ENCODE assay signal across 25 mouse cellular contexts in genomic region chr1:40931374-40931773, GRCm38 (mm10).
A peak's percentile ranks its signal among the peaks of the same experiment; 100 is the strongest.
DNase-seq lines count a peak whose midpoint lies in the region; ATAC-seq and TF ChIP-seq lines count a peak whose summit lies in the region.
"Had no signal": no experiment of that assay in that cellular context is flagged by ENCODE, and none has a peak within 500 bp of the region (broad histone marks: within the 10 kb centered on the region; RNA-seq: fewer than 3 reads in every experiment).

No protein-coding gene starts in this region.

- no peak overlapping the region for H3K27ac ChIP-seq in kidney, embryonic 15.5 days
- no peak overlapping the region for H3K27ac ChIP-seq in lung, embryonic 14.5 days (ENCODE audit: low read depth)
- H3K27ac ChIP-seq in limb, embryonic 14.5 days (replicated peaks; ENCODE audit: low read depth, low read length), result no peak overlapping the region
- no peak overlapping the region for H3K27ac ChIP-seq in intestine, postnatal 0 days (ENCODE audit: low read depth, low read length)
- H3K27ac ChIP-seq: embryonic facial prominence, embryonic 13.5 days; heart, embryonic 10.5 days; heart, embryonic 15.5 days; limb, embryonic 15.5 days; liver, embryonic 13.5 days; midbrain, embryonic 10.5 days; neural tube, embryonic 13.5 days had no signal

- no peaks in the 10 kb centered on the region for H3K27me3 ChIP-seq in kidney, embryonic 15.5 days
- H3K27me3 ChIP-seq in lung, embryonic 14.5 days (ENCODE audit: insufficient read depth, low read length), result no peaks in the 10 kb centered on the region
- H3K27me3 ChIP-seq in limb, embryonic 14.5 days (ENCODE audit: control insufficient read depth, insufficient read depth, low read length), result no peaks in the 10 kb centered on the region
- no peaks in the 10 kb centered on the region for H3K27me3 ChIP-seq in intestine, postnatal 0 days (replicated peaks; ENCODE audit: control insufficient read depth, insufficient read depth, low read length)
- H3K27me3 ChIP-seq: CH12.LX; embryonic facial prominence, embryonic 13.5 days; heart, embryonic 15.5 days; limb, embryonic 15.5 days; liver, embryonic 13.5 days; neural tube, embryonic 13.5 days had no signal

- no peaks in the 10 kb centered on the region for H3K36me3 ChIP-seq in kidney, embryonic 15.5 days
- H3K36me3 ChIP-seq in lung, embryonic 14.5 days (ENCODE audit: insufficient read depth), result no peaks in the 10 kb centered on the region
- H3K36me3 ChIP-seq in limb, embryonic 14.5 days (ENCODE audit: control insufficient read depth, insufficient read depth, low read length), result no peaks in the 10 kb centered on the region
- H3K36me3 ChIP-seq in intestine, postnatal 0 days (ENCODE audit: control insufficient read depth, insufficient read depth), result no peaks in the 10 kb centered on the region
- H3K36me3 ChIP-seq: embryonic facial prominence, embryonic 13.5 days; heart, embryonic 10.5 days; heart, embryonic 15.5 days; limb, embryonic 15.5 days; liver, embryonic 13.5 days; midbrain, embryonic 10.5 days; neural tube, embryonic 13.5 days had no signal

- no peak for TF ChIP-seq POLR2A in lung, adult 2 months (IDR thresholded peaks at IDR 0.05; ENCODE audit: borderline replicate concordance, extremely low read depth, low read depth, low read length)
- TF ChIP-seq POLR2A in limb, embryonic 14.5 days (IDR thresholded peaks at IDR 0.05; ENCODE audit: borderline replicate concordance, extremely low read depth, insufficient read depth, insufficient read length), result no peak

- 41% methylated on average over 5 of the region's 5 CpGs for WGBS in kidney, embryonic 15.5 days
- WGBS in lung, embryonic 14.5 days, result 51% methylated on average over 5 of the region's 5 CpGs
- 70% methylated on average over 5 of the region's 5 CpGs for WGBS in lung, adult 2 months
- WGBS in limb, embryonic 14.5 days, result 52% methylated on average over 5 of the region's 5 CpGs
- WGBS in intestine, postnatal 0 days, result 79% methylated on average over 5 of the region's 5 CpGs

- TF ChIP-seq CTCF in lung, embryonic 14.5 days (IDR thresholded peaks at IDR 0.05; ENCODE audit: low read depth), result no peak
- TF ChIP-seq CTCF in lung, adult 2 months (IDR thresholded peaks at IDR 0.05; ENCODE audit: insufficient read depth, low read length), result no peak
- TF ChIP-seq CTCF in intestine, postnatal 0 days (IDR thresholded peaks at IDR 0.05; ENCODE audit: low read depth), result no peak

- H3K4me1 ChIP-seq in kidney, embryonic 15.5 days, result 0 out of 2 replicates have a peak, but pooled peaks cover 5% of the 10 kb centered on the region
- H3K4me1 ChIP-seq in lung, embryonic 14.5 days (ENCODE audit: insufficient read depth), result no peaks in the 10 kb centered on the region
- H3K4me1 ChIP-seq in lung, adult 2 months (ENCODE audit: control insufficient read depth, insufficient read depth, low read length), result no peaks in the 10 kb centered on the region
- H3K4me1 ChIP-seq in limb, embryonic 14.5 days (ENCODE audit: control insufficient read depth, insufficient read depth, low read length), result no peaks in the 10 kb centered on the region
- H3K4me1 ChIP-seq in intestine, postnatal 0 days (replicated peaks; ENCODE audit: control insufficient read depth, insufficient read depth, low read length), result no peaks in the 10 kb centered on the region
- H3K4me1 ChIP-seq: heart, embryonic 10.5 days; heart, embryonic 15.5 days; limb, embryonic 15.5 days; liver, embryonic 13.5 days; midbrain, embryonic 10.5 days; neural tube, embryonic 13.5 days had no signal

- no peak overlapping the region for H3K4me3 ChIP-seq in kidney, embryonic 15.5 days (replicated peaks)
- H3K4me3 ChIP-seq in lung, embryonic 14.5 days (ENCODE audit: low read depth, low read length), result no peak overlapping the region
- H3K4me3 ChIP-seq in lung, adult 2 months (replicated peaks; ENCODE audit: extremely low read depth, low read depth, low read length), result no peak overlapping the region
- H3K4me3 ChIP-seq in limb, embryonic 14.5 days (replicated peaks; ENCODE audit: low read length), result no peak overlapping the region
- H3K4me3 ChIP-seq in intestine, postnatal 0 days (ENCODE audit: low read depth, low read length), result no peak overlapping the region
- H3K4me3 ChIP-seq: embryonic facial prominence, embryonic 13.5 days; erythroblast, embryonic 14.5 days; heart, embryonic 10.5 days; heart, embryonic 15.5 days; limb, embryonic 15.5 days; liver, embryonic 13.5 days; midbrain, embryonic 10.5 days; neural tube, embryonic 13.5 days had no signal

- H3K9me3 ChIP-seq in kidney, embryonic 15.5 days (replicated peaks), result no peaks in the 10 kb centered on the region
- no peaks in the 10 kb centered on the region for H3K9me3 ChIP-seq in lung, embryonic 14.5 days (ENCODE audit: low read depth, low read length)
- H3K9me3 ChIP-seq in limb, embryonic 14.5 days (ENCODE audit: control insufficient read depth, low read length), result no peaks in the 10 kb centered on the region
- no peaks in the 10 kb centered on the region for H3K9me3 ChIP-seq in intestine, postnatal 0 days (ENCODE audit: control insufficient read depth)
- H3K9me3 ChIP-seq: embryonic facial prominence, embryonic 13.5 days; heart, embryonic 10.5 days; heart, embryonic 15.5 days; limb, embryonic 15.5 days; liver, embryonic 13.5 days; midbrain, embryonic 10.5 days; neural tube, embryonic 13.5 days had no signal

- no peak overlapping the region for H3K9ac ChIP-seq in kidney, embryonic 15.5 days
- H3K9ac ChIP-seq in lung, embryonic 14.5 days, result no peak overlapping the region
- H3K9ac ChIP-seq in limb, embryonic 14.5 days (ENCODE audit: low read depth, low read length, severe bottlenecking), result no peak overlapping the region
- H3K9ac ChIP-seq in intestine, postnatal 0 days (ENCODE audit: low read depth, low read length), result no peak overlapping the region
- H3K9ac ChIP-seq: embryonic facial prominence, embryonic 13.5 days; heart, embryonic 15.5 days; limb, embryonic 15.5 days; liver, embryonic 13.5 days; neural tube, embryonic 13.5 days had no signal

- ATAC-seq in cerebellum, adult (ENCODE audit: insufficient number of reproducible peaks, low FRiP score, low TSS enrichment), result no peak
- ATAC-seq in kidney, embryonic 15.5 days (replicated peaks; ENCODE audit: low FRiP score), result peak; percentile 62; the same call in 1 of the 2 replicates
- no peak for ATAC-seq in lung, embryonic 14.5 days (ENCODE audit: insufficient read depth)
- peak; percentile 79 for ATAC-seq in limb, embryonic 14.5 days (ENCODE audit: low FRiP score, low read depth)
- no peak for ATAC-seq in intestine, postnatal 0 days
- ATAC-seq: activated CD4-positive, CD25-positive, alpha-beta regulatory T cell, adult 4 months; forebrain, embryonic 16.5 days; hindbrain, embryonic 16.5 days had no signal

- DNase-seq in cerebellum, adult 9-11 months, result peak; percentile 4
- no peak for DNase-seq in kidney, adult 8-10 months
- DNase-seq in lung, embryonic 14.5 days, result peak; percentile 48
- DNase-seq in lung, adult 2 months, result no peak
- peak; percentile 31 for DNase-seq in limb, embryonic 14.5 days (ENCODE audit: low spot score)
- DNase-seq: adrenal gland, adult 2 months; adrenal gland, postnatal 36 days; cerebellum, postnatal 25 days; liver, embryonic 13.5 days; lung, adult 18-20 months; lung, postnatal 14 days had no signal

- no peak overlapping the region for H3K4me2 ChIP-seq in kidney, embryonic 15.5 days
- H3K4me2 ChIP-seq in lung, embryonic 14.5 days, result no peak overlapping the region
- no peak overlapping the region for H3K4me2 ChIP-seq in limb, embryonic 14.5 days (replicated peaks; ENCODE audit: low read depth, low read length, severe bottlenecking)
- H3K4me2 ChIP-seq in intestine, postnatal 0 days (replicated peaks; ENCODE audit: low read depth), result no peak overlapping the region
- H3K4me2 ChIP-seq: embryonic facial prominence, embryonic 13.5 days; heart, embryonic 15.5 days; limb, embryonic 15.5 days; liver, embryonic 13.5 days; neural tube, embryonic 13.5 days had no signal

Comparison
In these comparisons a context has a peak if more than half of its experiments do, and no peak if none do; other contexts are left out.
1. DNase-seq: peak in cerebellum, adult 9-11 months (single experiment), lung, embryonic 14.5 days (single experiment) and limb, embryonic 14.5 days (single experiment); none in kidney, adult 8-10 months (0 of 2) and lung, adult 2 months (single experiment).
2. ATAC-seq: peak in kidney, embryonic 15.5 days (single experiment) and limb, embryonic 14.5 days (single experiment); none in cerebellum, adult (single experiment), lung, embryonic 14.5 days (single experiment) and intestine, postnatal 0 days (single experiment).